Mouse (Mus musculus) mesoderm, embryonic 11.5 days (tissue): ENCODE measurements at regions not wholly inside any gene's neighbourhood (a gene's known extent, or its start where the extent isn't known, plus 50 kb on each side); places are given as distances from the start of the nearest gene placed in this dataset.

ENCODE experiments used
- DNase-seq: peaks from one replicate; pipeline ENCODE4 v3.0.0-alpha.2; 2012; ENCODE audit warnings: low read depth, low spot score

DNA sequence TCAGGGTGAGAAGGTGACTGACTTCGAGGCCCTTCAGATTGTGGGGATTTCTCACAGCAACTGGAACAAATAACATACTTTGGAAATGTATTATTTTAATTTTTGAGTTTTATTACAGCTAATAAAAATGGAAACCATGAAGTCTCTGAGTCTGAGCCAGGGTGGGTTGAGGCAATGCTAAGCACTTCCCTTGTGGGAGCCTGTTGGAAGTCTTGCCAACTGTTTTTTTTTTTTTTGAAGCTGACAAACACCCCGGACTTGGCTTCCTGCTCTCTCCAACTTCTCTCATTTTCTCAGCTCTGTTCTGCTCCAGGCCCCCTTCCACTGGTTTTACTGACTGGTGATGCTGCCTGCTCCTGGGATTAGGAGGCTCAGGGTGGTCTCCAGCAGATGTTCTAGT, 445.4 kb upstream of the Mki67 start:
- DNase-seq = no peak

GRCm38 (mm10) chr7:136164834-136165233, 448.7 kb upstream of the Mki67 start:
- no peak for DNase-seq

- DNase-seq = no peak
Observed at GRCm38 (mm10) chr7:136169261-136169660, 453.1 kb upstream of the Mki67 start.

DNA sequence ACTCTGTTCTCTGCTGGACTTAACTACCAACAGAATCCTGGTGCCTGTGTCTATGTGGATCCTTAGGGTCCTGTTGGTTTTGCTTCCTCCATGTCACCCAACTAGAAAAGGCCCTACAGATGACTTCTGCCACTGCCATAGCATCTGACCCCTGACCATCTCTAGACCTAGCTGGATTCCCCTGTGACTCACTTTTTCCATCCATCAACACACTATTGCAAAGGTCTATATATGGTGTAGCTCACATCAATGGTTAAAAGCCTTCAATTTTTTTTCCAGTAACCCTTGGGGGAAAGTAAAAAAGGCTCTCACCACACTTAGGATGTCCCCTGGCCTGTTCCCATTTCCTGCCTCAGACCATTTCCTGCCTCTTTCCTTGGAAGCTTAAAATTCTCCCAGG, 460.2 kb upstream of the Mki67 start:
- DNase-seq = no peak

DNA sequence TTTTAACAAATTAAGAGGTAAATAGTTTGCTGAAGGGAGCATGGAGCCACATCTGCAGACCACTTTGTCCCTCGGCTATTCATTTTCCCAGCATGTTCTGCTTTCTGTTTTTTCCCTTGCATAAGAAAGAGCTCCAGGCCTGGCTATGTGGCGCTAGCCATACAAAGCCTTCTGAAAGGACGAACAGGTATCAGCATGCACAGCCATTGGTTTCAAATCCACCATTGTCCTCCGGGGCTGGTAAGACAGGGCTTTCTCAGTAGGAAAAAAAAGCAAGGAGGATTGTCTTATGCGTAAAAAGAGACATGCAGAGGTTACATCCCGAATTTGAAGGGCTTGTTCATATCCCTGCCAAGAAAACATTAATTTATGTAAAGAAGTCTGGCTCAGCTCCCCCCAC, 464.8 kb upstream of the Mki67 start:
- no peak for DNase-seq

DNA sequence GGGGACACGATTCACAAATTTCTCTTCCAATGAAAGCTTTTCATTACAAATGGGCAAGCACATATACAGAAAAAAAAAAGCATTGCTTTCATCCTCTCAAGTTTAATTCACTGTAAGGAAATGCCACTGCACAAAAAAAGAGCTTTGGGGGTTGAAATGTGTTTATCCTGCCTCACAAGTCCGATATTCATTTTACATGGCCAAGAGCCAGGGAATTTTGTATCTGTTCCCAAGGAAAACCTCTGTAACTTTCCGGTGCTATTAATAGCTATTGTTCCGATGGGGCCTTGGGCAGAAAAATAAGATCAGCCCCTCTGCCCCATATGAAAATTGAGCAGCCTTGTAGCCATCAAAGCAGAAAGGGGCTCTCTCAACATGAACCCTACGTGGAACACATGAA, 465.9 kb upstream of the Mki67 start:
- no peak for DNase-seq

- DNase-seq = no peak
Observed at GRCm38 (mm10) chr7:136196424-136197160, 480.4 kb upstream of the Mki67 start.

DNA sequence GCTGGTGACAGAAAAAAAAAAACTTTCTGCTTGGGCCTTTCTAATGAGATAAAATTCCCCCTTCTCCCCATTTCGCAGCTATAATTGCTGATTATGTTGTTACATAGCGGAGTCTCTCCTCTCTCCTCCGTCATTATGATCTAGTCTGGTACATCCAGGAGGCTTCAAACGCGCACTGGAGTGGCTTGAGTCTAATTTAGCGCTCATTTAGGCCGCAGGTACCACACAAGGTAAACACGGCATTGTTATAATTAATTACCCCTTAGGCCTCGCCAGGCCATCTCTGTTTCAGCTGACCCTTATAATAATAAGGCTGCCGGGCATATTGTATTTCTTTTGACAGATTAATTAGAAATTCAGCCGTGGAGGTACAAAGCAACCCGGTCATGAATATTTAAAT, 492.7 kb upstream of the Mki67 start:
- DNase-seq = no peak

DNA sequence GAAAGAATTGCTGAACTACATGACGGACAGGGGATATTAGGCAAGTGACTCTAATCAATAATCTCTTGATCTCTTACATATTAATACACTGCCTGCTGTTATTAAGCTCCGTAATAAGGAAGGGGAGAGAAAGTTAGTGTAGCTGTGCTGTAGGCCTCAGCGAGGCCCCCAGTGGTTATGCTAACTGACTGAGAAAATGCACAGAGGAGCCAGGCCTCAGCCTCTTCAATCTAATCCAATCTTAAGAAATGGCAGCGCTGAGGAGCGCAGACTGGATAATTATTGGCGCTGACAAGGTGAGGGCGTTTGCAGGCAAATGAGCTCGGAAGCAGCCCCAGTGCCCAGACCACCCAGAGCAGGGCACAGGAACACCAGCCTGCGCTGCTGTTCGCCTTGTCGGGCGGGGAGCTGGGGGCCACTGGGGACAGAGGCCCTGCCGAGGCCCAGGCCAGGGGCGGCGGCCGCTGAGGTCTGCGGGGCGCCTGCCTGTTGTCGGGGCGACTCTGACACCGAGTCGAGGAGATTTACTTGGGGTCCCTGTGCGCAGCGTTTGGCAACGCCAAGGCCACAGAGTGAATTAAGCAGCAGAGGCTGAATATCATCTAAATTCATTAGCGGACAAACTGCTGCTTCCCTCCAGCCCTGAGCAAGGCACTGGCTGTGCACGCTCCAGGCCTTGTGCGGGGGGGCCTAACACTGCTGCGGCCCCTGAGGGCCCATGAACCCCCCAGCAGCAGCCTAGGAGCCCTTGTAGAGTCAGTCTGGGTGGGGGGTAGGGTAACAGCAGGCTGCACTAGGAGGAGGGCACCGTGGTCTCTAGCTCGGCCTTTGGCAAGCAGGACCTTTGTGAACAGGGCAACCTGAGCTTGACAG, 493.4 kb upstream of the Mki67 start:
- no peak for DNase-seq

DNA sequence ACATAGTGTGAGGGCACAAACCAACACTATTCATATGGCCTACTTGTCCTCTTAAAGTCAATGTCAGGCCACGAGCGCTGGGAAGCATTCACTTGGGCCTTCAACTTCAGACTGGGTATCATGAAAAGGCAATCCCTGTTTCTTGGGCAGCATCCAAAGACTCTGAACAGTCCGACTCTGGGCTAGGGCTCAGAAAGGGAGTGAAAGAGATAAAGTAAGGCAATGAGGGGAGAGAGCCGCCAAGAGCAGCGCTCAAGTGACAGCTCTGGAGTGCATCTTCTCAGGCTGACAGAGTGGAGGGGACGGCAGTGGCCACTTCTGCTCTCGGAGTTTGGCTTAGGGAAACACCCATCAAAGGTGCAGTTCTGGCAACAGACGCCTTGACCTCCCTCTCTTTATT, 496.3 kb upstream of the Mki67 start:
- DNase-seq = no peak

- peak; percentile 69 for DNase-seq
Observed at GRCm38 (mm10) chr7:136213057-136213961, 497.1 kb upstream of the Mki67 start.

DNA sequence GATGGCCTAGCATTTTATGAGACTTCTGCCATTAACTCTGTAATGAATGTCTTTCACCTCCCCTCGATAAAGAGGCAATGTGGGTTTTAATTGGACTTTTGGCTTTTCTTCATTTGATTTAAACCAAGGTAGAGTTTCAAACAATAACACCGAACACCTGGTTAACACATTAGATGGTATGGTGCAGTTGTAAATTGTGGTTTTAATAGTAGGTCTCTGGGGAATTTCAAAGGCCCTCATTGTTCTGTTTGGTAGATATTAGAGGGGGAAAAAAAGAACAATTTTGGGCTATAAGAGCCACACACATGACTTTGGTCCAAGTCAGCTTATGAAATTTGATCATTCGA, 497.8 kb upstream of the Mki67 start:
- peak; percentile 59 for DNase-seq

DNA sequence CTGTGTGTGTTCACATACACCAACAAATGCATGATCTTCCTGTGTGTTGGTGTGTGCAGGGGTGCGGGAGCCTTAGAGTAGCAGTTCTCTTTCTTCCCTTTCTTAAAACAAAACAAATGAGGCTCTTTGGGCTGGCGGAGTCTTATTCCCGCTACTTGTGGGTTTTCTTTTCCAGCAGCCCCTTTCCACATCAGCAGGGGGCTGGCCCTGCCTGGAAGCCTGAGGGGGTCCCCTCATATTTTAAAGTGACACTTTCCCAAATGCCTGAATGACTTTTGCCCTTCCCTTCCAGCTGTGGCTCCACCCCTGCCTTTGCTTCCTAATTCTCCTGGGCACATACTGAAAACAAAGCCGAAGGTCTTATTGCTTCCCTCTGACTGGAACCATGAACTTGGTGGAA, 498.3 kb upstream of the Mki67 start:
- DNase-seq = peak; percentile 70

- DNase-seq = no peak
Observed at GRCm38 (mm10) chr7:136216734-136217133, 500.6 kb upstream of the Mki67 start.

DNA sequence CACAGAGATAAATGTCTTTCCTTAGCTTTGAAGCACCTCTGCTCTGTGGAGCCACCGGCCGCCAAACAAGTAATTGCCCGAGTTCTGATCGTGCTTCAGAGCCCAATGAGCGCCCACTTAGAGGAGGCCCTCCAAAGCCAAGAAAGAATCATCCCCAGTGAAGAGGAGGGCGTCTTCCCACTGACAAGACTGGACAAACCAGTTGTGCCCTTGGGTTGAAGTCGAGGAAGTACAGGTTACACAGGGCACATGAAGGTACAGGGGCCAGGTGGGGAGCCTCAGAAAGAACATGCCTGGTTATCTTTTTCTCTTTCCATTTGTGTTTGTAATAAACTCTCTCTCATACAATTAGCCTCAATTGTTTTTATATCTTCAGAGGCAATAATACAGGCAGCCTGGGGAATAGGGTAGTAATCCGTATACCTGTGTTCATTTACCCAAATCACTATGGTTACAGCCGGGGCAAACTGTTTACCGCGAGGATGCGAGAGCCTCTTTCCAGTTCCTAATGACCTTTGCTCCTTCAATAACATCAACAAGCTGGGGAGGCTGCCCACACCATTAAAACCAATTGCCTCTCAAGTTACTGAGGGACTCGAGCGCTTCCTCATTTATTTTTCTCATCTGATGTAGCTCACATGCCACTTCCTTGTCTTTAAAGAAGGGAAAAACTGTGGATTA, 503.5 kb upstream of the Mki67 start:
- no peak for DNase-seq

DNA sequence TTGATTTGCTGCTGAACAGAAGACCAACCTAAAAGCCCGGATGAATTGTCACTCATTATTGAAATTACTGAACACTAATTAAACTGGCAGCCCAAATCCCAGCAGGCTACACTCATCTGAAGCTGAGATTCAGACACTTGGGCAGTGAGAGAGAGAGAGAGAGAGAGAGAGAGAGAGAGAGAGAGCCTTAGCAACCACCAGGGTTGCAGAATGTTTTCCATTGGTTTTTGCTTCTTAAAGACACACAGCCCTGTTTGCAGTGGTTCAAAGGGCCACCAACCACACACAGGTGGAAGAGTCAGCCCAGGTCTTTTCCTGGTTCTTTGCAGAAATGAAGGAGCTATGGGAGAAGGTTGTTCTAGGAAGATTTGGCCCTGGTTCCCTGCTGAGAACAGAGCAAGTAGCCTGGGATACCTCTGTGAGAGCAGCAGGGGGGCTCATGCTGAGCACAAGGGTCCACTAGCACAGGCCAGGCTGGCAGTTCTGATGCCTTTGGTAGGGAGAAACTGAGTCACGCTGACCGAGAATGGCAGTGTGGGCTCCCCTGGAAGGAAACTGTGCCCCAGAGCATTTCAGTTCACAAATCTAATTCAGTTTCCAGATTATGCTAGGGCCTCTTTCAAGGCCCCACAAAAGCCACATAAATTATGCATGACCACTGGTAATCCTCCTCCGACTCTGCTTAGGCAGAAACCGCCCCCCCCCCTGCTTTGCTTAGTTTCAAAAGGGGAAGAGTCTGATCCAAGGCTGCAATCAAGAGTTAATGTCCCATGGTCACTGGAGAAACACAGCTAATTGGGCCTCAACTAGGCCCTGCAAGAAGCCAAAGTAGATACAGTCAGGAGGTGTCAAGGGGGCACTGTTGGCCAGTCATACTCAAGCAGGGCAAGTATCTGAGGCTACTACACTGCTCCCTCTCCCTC, 504.3 kb upstream of the Mki67 start:
- peak; percentile 52 for DNase-seq

DNA sequence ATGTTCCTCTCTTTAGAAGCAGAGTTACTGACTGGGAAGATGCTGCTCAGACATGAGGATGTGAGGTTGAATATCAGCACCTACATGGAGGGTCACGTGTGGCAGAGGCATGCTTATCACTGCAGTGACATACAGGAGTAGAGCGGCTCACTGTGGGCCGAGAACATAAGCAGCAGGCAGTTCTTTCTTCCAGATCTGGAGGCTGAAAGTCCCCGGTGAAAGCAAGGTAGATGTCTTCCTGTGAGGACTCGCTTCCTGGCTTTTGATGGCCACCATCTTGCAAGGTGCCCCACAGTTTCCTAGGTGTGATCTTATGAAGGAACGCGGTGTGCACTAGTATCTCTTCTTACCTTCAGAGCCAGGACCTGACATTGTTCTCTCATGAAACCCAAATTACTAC, 505.5 kb upstream of the Mki67 start:
- no peak for DNase-seq

GRCm38 (mm10) chr7:136226031-136226430, 509.9 kb upstream of the Mki67 start:
- no peak for DNase-seq

DNA sequence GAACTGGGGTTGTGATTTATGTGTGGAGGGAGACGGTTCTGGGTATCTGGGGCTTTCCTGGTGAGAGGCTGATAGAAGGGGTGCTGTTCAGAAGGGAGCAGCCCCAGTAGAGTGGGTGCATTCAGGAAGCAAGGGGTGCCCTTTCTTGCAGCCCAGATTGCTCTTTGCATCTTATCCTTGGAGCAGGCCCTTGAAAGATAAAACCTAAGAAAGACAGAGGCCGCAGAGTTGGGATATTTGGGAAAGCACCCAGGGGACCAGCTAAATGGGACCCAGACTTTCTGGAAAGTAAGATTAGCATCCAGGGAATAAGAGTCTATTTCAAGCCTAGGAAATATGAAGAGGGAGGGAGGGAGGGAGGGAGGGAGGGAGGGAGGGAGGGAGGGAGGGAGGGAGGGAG, 512.2 kb upstream of the Mki67 start:
- DNase-seq = no peak

DNA sequence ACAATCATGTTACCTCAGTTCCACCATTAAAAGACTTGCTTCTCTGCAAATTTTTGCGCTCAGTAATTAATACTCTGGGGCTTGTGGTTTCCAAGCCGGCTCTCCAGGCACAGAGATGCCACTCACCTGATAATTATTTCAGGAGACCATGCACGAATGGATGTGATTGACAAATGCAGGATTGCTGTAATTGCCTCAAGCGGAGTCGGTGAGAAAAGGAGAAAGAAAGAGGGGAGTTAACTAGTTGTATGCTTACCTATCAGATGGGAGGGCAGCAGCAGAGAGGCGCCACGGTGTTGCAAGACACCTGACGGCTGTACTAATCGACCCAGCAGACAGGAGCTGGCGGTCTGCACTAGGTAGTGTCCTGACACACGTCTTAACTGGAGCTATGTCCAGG, 513.4 kb upstream of the Mki67 start:
- no peak for DNase-seq
